Comparison of ENCODE assay signal across 21 mouse cellular contexts in the genomic region with DNA sequence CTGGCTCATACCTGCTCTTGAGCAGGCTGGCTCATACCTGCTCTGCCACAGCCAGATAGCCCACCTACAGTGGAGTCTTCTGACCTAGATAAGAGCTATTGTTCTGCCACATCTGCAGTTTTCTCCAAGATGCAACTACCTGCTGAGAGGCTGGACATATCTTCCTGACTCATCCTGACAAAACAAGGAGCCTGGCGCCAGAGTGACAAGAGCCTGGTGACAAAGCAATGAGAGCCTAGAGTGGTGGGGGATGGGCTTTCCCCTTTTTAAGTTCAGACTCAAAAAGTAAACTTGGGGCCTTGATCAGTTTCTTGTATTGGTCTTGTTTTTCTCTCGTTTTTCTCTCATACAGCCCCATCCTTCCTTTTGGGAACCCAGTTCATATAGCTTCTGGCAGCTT.
DNase-seq lines count a peak whose midpoint lies in the region; ATAC-seq lines count a peak whose summit lies in the region.
"Had no signal": no experiment of that assay in that cellular context is flagged by ENCODE, and none has a peak within 500 bp of the region (broad histone marks: within the 10 kb centered on the region; RNA-seq: fewer than 3 reads in every experiment).

No protein-coding gene starts in this region.

- no peak overlapping the region for H3K4me3 ChIP-seq in midbrain, embryonic 11.5 days (ENCODE audit: low read depth, low read length)
- H3K4me3 ChIP-seq in midbrain, embryonic 15.5 days = no peak overlapping the region
- H3K4me3 ChIP-seq: embryonic facial prominence, embryonic 10.5 days; embryonic facial prominence, embryonic 12.5 days; forebrain, embryonic 13.5 days; forebrain, embryonic 15.5 days had no signal

- no peaks in the 10 kb centered on the region for H3K9me3 ChIP-seq in midbrain, embryonic 11.5 days (ENCODE audit: control insufficient read depth, low read length)
- H3K9me3 ChIP-seq in midbrain, embryonic 15.5 days = no peaks in the 10 kb centered on the region
- H3K9me3 ChIP-seq: embryonic facial prominence, embryonic 10.5 days; embryonic facial prominence, embryonic 12.5 days; forebrain, embryonic 13.5 days; forebrain, embryonic 15.5 days; G1E had no signal

- no peak overlapping the region for H3K9ac ChIP-seq in midbrain, embryonic 11.5 days (ENCODE audit: low read length)
- no peak overlapping the region for H3K9ac ChIP-seq in midbrain, embryonic 15.5 days
- H3K9ac ChIP-seq: embryonic facial prominence, embryonic 12.5 days; forebrain, embryonic 13.5 days; forebrain, embryonic 15.5 days; forebrain, postnatal 0 days had no signal

- H3K4me1 ChIP-seq in midbrain, embryonic 11.5 days (ENCODE audit: control insufficient read depth, insufficient read depth, low read length) = no peaks in the 10 kb centered on the region
- no peaks in the 10 kb centered on the region for H3K4me1 ChIP-seq in midbrain, embryonic 15.5 days
- H3K4me1 ChIP-seq: embryonic facial prominence, embryonic 10.5 days; embryonic facial prominence, embryonic 12.5 days; forebrain, embryonic 13.5 days; forebrain, embryonic 15.5 days had no signal

- ATAC-seq in midbrain, embryonic 11.5 days (ENCODE audit: low FRiP score) = no peak
- ATAC-seq in midbrain, embryonic 15.5 days (replicated peaks) = no peak
- ATAC-seq: activated CD4-positive, CD25-positive, alpha-beta regulatory T cell, adult 4 months; forebrain, embryonic 13.5 days; forebrain, embryonic 15.5 days; forebrain, postnatal 0 days; Patski had no signal

- H3K27me3 ChIP-seq in midbrain, embryonic 11.5 days (ENCODE audit: control insufficient read depth, insufficient read depth, low read length) = no peaks in the 10 kb centered on the region
- no peaks in the 10 kb centered on the region for H3K27me3 ChIP-seq in midbrain, embryonic 15.5 days (replicated peaks)
- H3K27me3 ChIP-seq: embryonic facial prominence, embryonic 12.5 days; forebrain, embryonic 13.5 days; forebrain, embryonic 15.5 days; Patski had no signal

- peak; percentile 54 for DNase-seq in midbrain, embryonic 11.5 days (ENCODE audit: low spot score, missing footprints)
- DNase-seq in R1 (ENCODE audit: low read depth, low spot score) = peak; percentile 71
- DNase-seq in natural killer cell, adult 2 months (ENCODE audit: low spot score in 2 of 2) = no peak
- DNase-seq in kidney, adult 18-20 months = no peak
- DNase-seq: adrenal gland, adult 8-10 months; adrenal gland, postnatal 14 days; adrenal gland, postnatal 36 days; cerebellum, adult 11-12 months; cerebellum, adult 2 months; cerebellum, adult 9-10 months; cerebellum, postnatal 10 days; cerebellum, postnatal 25 days; forebrain, postnatal 0 days had no signal

- H3K27ac ChIP-seq in midbrain, embryonic 11.5 days (ENCODE audit: low read depth, low read length) = no peak overlapping the region
- no peak overlapping the region for H3K27ac ChIP-seq in midbrain, embryonic 15.5 days
- H3K27ac ChIP-seq: embryonic facial prominence, embryonic 10.5 days; embryonic facial prominence, embryonic 12.5 days; forebrain, embryonic 13.5 days; forebrain, embryonic 15.5 days had no signal

- H3K4me2 ChIP-seq in midbrain, embryonic 11.5 days = no peak overlapping the region
- H3K4me2 ChIP-seq in midbrain, embryonic 15.5 days = no peak overlapping the region
- H3K4me2 ChIP-seq: embryonic facial prominence, embryonic 12.5 days; forebrain, embryonic 13.5 days; forebrain, embryonic 15.5 days had no signal

- WGBS in midbrain, embryonic 11.5 days = 77% methylated on average over 2 of the region's 2 CpGs
- 76% methylated on average over 2 of the region's 2 CpGs for WGBS in midbrain, embryonic 15.5 days

- H3K36me3 ChIP-seq in midbrain, embryonic 11.5 days (ENCODE audit: control insufficient read depth, insufficient read depth, low read length) = no peaks in the 10 kb centered on the region
- no peaks in the 10 kb centered on the region for H3K36me3 ChIP-seq in midbrain, embryonic 15.5 days (replicated peaks)
- H3K36me3 ChIP-seq: embryonic facial prominence, embryonic 10.5 days; embryonic facial prominence, embryonic 12.5 days; forebrain, embryonic 15.5 days; G1E had no signal

Comparison
In these comparisons a context has a peak if more than half of its experiments do, and no peak if none do; other contexts are left out.
1. DNase-seq: peak in midbrain, embryonic 11.5 days (single experiment) and R1 (single experiment); none in natural killer cell, adult 2 months (0 of 2) and kidney, adult 18-20 months (single experiment).